Mouse (Mus musculus) splenic B cell, adult 2 months (primary cell): Measurements from ENCODE around the gene Psen2.

Experiments used
- DNase-seq: peaks from one replicate; pipeline ENCODE4 v3.0.0-alpha.2; 2011; ENCODE audit warnings: low read depth, low spot score
- H3K27me3 ChIP-seq: 2 replicates; pipeline ENCODE4 v1.6.1; 2012; ENCODE audit warnings: mild to moderate bottlenecking, low read length, moderate library complexity, mixed read lengths; ENCODE audit not compliant: control insufficient read depth, poor library complexity, insufficient read depth, severe bottlenecking
- H3K36me3 ChIP-seq: 2 replicates; pipeline ENCODE4 v1.6.1; 2012; ENCODE audit warnings: mild to moderate bottlenecking, low read length, moderate library complexity, mixed read lengths; ENCODE audit not compliant: control insufficient read depth, poor library complexity, insufficient read depth, severe bottlenecking

Gene Psen2

GRCm38 (mm10) chr1:180186371-180186770, 76.9 kb downstream of the Psen2 start:
- DNase-seq: no peak
- Histone ChIP-seq H3K36me3 (0 out of 2 replicates have a peak, but pooled peaks cover 2% of the 10 kb centered on the region), H3K27me3 (no peaks in the 10 kb centered on the region)

DNA sequence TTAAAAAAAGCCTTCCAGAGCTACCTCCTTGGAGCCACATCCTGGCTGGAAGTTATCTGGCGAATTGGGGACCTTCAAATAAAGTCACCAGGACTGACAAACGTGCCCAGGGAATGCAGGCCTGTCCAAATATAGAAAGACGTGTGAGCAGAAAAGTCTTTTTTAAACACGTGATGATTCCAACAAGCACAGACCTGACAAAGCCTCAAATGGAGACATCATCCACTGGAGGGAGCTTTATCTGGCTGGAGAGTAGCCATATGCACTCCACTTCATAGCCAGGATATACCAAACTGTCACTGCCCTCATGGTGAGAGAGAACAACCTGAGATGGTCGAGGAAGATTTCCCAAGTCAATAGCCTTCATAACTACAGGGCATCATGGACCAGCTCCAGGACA, 77.4 kb downstream of the Psen2 start:
- DNase-seq: no peak
- H3K27me3 ChIP-seq: no peaks in the 10 kb centered on the region
- H3K36me3 ChIP-seq: 0 out of 2 replicates have a peak, but pooled peaks cover 2% of the 10 kb centered on the region

DNA sequence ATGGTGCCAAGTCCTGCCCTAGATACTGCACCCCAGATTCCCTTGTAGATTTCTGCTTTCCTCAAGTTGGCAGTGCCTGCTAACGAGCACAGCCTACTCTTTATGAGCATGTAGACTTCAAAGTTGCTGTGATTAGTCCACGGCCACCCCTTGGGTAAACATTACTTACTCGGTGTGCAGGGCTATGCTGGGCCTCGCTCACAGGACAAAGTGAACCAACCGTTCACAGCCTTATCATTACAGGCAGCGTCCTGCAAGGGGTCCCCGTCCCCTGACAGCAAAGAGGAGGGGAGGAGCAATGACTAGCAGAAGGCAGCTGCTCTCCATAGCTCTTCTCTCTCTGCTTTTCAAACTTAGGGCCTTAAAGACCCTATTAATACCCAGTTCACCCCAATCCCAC, 78.5 kb downstream of the Psen2 start:
- Histone ChIP-seq H3K36me3 (0 out of 2 replicates have a peak, but pooled peaks cover 2% of the 10 kb centered on the region), H3K27me3 (no peaks in the 10 kb centered on the region)
- DNase-seq: no peak

GRCm38 (mm10) chr1:180183525-180184159, 79.6 kb downstream of the Psen2 start:
- no peak for DNase-seq
- peaks cover 2% of the 10 kb centered on the region; the same call in 1 of the 2 replicates for H3K36me3 ChIP-seq
- no peaks in the 10 kb centered on the region for H3K27me3 ChIP-seq

DNA sequence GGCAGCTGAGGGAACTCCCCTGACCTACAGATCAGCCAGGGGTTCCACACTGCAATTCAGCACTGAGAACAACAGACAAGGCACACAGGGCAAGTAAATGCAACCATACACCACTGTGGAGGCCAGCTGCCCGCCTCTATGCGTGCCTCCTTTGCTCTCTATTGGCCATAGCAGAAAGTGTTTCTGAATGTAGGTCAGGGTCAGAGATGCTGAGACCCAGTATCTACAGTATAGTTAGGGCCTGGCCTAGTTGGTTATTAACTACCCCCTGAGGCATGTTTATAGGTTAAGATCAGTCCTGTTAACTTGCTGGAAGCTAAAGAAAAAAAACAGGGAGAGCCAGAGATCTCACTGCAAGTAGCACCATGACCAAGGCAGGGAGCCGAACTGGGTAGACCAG, 80.5 kb downstream of the Psen2 start:
- Histone ChIP-seq H3K36me3 (peaks cover 2% of the 10 kb centered on the region; the same call in 1 of the 2 replicates), H3K27me3 (no peaks in the 10 kb centered on the region)
- DNase-seq: no peak

- no peak for DNase-seq
- peaks cover 2% of the 10 kb centered on the region; the same call in 1 of the 2 replicates for H3K36me3 ChIP-seq
- no peaks in the 10 kb centered on the region for H3K27me3 ChIP-seq
Observed at GRCm38 (mm10) chr1:180181966-180182319, 81.3 kb downstream of the Psen2 start.

- H3K27me3 ChIP-seq: no peaks in the 10 kb centered on the region
- H3K36me3 ChIP-seq: peaks cover 2% of the 10 kb centered on the region; the same call in 1 of the 2 replicates
- no peak for DNase-seq
Observed at GRCm38 (mm10) chr1:180181304-180181965, 81.8 kb downstream of the Psen2 start.

DNA sequence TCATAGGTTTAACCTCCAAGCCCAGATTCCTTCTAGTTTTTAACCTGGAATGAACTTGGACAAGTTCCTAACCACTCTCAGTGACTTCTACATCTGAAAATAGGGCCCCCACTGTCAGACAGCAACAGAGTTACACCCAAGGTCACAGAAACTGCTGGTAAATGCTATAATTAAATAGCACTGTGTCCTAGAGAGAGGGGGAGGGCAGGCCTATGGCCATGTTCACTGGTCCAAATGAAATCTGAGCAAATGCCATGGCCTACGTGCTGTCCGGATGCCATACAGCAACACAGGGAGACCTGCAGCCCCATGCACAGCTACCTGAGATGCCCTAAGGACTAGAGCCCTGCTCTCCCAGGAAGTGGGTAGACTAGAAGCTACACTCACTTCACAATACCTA, 83.4 kb downstream of the Psen2 start:
- Histone ChIP-seq H3K27me3 (no peaks in the 10 kb centered on the region), H3K36me3 (peaks cover 2% of the 10 kb centered on the region; the same call in 1 of the 2 replicates)
- DNase-seq: no peak

GRCm38 (mm10) chr1:180179100-180179499, 84.1 kb downstream of the Psen2 start:
- no peak for DNase-seq
- no peaks in the 10 kb centered on the region for H3K27me3 ChIP-seq
- H3K36me3 ChIP-seq: no peaks in the 10 kb centered on the region; the same call in none of the 2 replicates

GRCm38 (mm10) chr1:180178340-180178739, 84.9 kb downstream of the Psen2 start:
- no peak for DNase-seq
- Histone ChIP-seq H3K36me3 (no peaks in the 10 kb centered on the region; the same call in none of the 2 replicates), H3K27me3 (no peaks in the 10 kb centered on the region)
